Mouse (Mus musculus): ENCODE measurements around the gene Mark4.

GRCm38 (mm10) chr7:19461488-19461887 is 2.9 kb upstream of the Mark4 start:
- TF ChIP-seq HCFC1 (IDR thresholded peaks at IDR 0.05; ENCODE audit: borderline replicate concordance, insufficient read depth, low read length) (no peak), ZNF384 (IDR thresholded peaks at IDR 0.05; ENCODE audit: low read depth, low read length) (no peak), CHD2 (IDR thresholded peaks at IDR 0.05; ENCODE audit: low read depth, low read length) (no peak), ZC3H11A (IDR thresholded peaks at IDR 0.05; ENCODE audit: borderline replicate concordance, low read depth, low read length) (0 out of 2 replicates have a peak, but pooled peaks have one; percentile 2)
